Mouse (Mus musculus) lung, adult 2 months (tissue): Measurements from ENCODE around the gene Acvr1c.

Experiments
- CTCF ChIP-seq: fragments of 200-500 bp; IDR thresholded peaks from 2 replicates; pipeline ENCODE4 v1.5.1; 2011; ENCODE audit warnings: mild to moderate bottlenecking, low read length, control low read depth; ENCODE audit not compliant: insufficient read depth
- POLR2A ChIP-seq: fragments of 200-500 bp; IDR thresholded peaks from 2 replicates; pipeline ENCODE4 v1.6.1; 2011; ENCODE audit warnings: low read depth, mild to moderate bottlenecking, control low read depth, low read length, borderline replicate concordance; ENCODE audit errors: extremely low read depth

DNA sequence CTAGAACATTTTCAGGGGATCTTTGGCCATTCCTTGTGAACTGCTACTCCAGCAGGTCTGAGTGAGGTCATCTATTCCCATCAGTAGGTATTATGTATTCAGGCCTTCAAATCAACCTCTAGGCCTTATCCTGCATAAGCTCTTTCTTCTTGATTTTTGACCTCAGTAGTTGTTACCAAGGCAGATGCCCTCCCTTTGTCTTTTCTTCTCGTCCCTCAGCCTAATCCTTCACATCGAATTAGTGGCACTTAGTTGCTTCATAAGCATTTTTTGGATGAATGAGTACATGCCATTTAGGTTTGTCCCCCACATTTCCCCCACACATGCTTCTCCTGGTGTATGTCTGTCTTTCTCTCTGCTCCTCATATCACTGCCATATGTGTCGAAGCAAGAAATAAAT, 8.5 kb upstream of the Acvr1c start:
- TF ChIP-seq POLR2A (no peak), CTCF (no peak)
